Mouse (Mus musculus): Measurements from ENCODE around the gene Vmn2r91. TPM values are rescaled to one million over a fixed set of nuclear protein-coding genes. Genes with fewer than 3 reads are reported as not detected.
"Not testable (repeated sequence)": the region's sequence is repeated elsewhere in the genome, so short reads cannot be mapped to it uniquely, and the experiment has no call there.

Vmn2r91 gene
- polyA plus RNA-seq (2015; fragmentation: Nextera tagmentation; extraction: Ambion mirVana), result not detected in 2 replicates

- not testable (repeated sequence) for H3K4me1 ChIP-seq; H3K9ac ChIP-seq; H3K9me3 ChIP-seq (replicated peaks); H3K4me2 ChIP-seq (replicated peaks); H3K27ac ChIP-seq (replicated peaks); H3K4me3 ChIP-seq (replicated peaks); ATAC-seq (ENCODE audit: insufficient number of reproducible peaks, low FRiP score, low TSS enrichment, low read depth); H3K27me3 ChIP-seq; H3K36me3 ChIP-seq
These were observed at the start of gene Vmn2r91 for GRCm38 (mm10) chr17:18084716-18085115. TSS of gene Vmn2r91 (plus strand) at chr17:18085016.

DNA sequence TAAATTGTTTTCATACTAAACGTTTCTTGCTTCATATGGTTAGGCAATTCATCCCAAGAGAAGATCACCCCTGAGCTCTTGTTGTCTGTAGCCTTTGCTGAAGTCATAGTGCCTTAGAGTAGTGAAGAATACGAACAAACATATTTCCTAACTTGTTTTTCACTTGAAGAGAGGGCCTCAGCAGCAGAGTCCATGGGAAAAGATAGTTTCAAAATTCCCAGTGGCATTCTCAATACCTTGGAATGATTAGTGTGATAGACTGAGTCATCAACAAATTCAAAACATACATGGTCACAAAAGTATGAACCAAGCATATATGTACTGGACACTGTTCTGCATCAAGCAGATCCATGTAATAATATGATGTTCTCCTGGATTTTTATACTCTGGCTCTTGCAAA is 35.7 kb upstream of the Vmn2r91 start, which contains the start of gene Vmn2r124:
Gene Vmn2r124, plus strand, starts transcription at position 301 of the 400 bp plus-strand sequence.
- Histone ChIP-seq H3K9me3 (replicated peaks) (no peaks in the 10 kb centered on the region), H3K27ac (replicated peaks) (no peak within 1 kb of the TSS), H3K9ac (no peak within 1 kb of the TSS), H3K27me3 (no peaks in the 10 kb centered on the region), H3K4me2 (replicated peaks) (no peak within 1 kb of the TSS), H3K4me3 (replicated peaks) (no peak within 1 kb of the TSS), H3K36me3 (no peaks in the 10 kb centered on the region), H3K4me1 (no peaks in the 10 kb centered on the region)
- 45% methylated on average over 2 of the region's 2 CpGs for WGBS
- ATAC-seq (ENCODE audit: insufficient number of reproducible peaks, low FRiP score, low TSS enrichment, low read depth), result no peak

GRCm38 (mm10) chr17:18095626-18096025 is 10.8 kb downstream of the Vmn2r91 start:
- 45% methylated on average over 1 of the region's 1 CpGs for WGBS
- ATAC-seq (ENCODE audit: insufficient number of reproducible peaks, low FRiP score, low TSS enrichment, low read depth), result not testable (repeated sequence)

DNA sequence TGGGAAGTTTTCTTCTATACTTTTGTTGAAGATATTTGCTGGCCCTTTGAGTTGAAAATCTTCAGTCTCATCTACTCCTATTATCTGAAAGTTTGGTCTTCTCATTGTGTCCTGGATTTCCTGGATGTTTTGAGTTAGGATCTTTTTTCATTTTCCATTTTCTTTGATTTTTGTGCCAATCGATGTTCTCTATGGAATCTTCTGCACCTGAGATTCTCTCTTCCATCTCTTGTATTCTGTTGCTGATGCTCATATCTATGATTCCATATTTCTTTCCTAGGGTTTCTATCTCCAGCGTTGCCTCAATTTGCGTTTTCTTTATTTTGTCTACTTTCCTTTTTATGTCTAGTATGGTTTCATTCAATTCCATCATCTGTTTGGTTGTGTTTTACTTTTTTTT is 17.4 kb downstream of the Vmn2r91 start:
- not testable (repeated sequence) for H3K9me3 ChIP-seq (replicated peaks); H3K4me3 ChIP-seq (replicated peaks); H3K4me1 ChIP-seq; H3K27ac ChIP-seq (replicated peaks); ATAC-seq (ENCODE audit: insufficient number of reproducible peaks, low FRiP score, low TSS enrichment, low read depth); H3K36me3 ChIP-seq; H3K27me3 ChIP-seq; H3K9ac ChIP-seq; H3K4me2 ChIP-seq (replicated peaks)
- 84% methylated on average over 3 of the region's 3 CpGs for WGBS

More at GRCm38 (mm10) chr17:18095626-18096025, 10.8 kb downstream of the Vmn2r91 start:
- not testable (repeated sequence) for H3K4me1 ChIP-seq; H3K9ac ChIP-seq; H3K36me3 ChIP-seq; H3K4me2 ChIP-seq (replicated peaks); H3K27me3 ChIP-seq; H3K9me3 ChIP-seq (replicated peaks); H3K27ac ChIP-seq (replicated peaks); H3K4me3 ChIP-seq (replicated peaks)

- H3K4me3 ChIP-seq (replicated peaks); H3K4me1 ChIP-seq; H3K36me3 ChIP-seq; ATAC-seq (ENCODE audit: insufficient number of reproducible peaks, low FRiP score, low TSS enrichment, low read depth); H3K9ac ChIP-seq; H3K4me2 ChIP-seq (replicated peaks); H3K27ac ChIP-seq (replicated peaks); H3K9me3 ChIP-seq (replicated peaks); H3K27me3 ChIP-seq: not testable (repeated sequence)
- WGBS, result 51% methylated on average over 1 of the region's 1 CpGs
These were observed 66.8 kb downstream of the Vmn2r91 start, which contains the start of gene Vmn2r92 for GRCm38 (mm10) chr17:18151587-18151986. TSS of gene Vmn2r92 (plus strand) at chr17:18151887.

DNA sequence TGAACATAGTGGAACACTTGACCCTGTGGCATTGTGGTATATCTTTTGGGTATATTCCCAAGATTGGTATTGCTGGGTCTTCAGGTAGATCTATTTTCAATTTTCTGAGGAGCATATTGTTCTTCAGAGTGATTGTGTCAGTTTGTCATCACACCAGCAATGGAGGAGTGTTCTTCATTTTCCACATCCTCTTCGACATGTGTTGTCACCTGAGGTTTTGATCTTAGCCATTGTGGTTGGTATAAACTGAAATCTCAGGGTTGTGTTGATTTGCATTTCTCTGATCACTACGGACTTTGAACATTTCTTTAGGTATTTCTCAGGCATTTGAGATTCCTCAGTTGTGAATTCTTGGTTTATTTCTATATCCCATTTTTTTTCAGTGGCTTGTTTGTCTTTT is 76.4 kb downstream of the Vmn2r91 start:
- WGBS, result 60% methylated on average over 2 of the region's 2 CpGs
- H3K27me3 ChIP-seq; H3K4me1 ChIP-seq; H3K36me3 ChIP-seq; H3K4me2 ChIP-seq (replicated peaks); H3K27ac ChIP-seq (replicated peaks); H3K9me3 ChIP-seq (replicated peaks); ATAC-seq (ENCODE audit: insufficient number of reproducible peaks, low FRiP score, low TSS enrichment, low read depth); H3K9ac ChIP-seq; H3K4me3 ChIP-seq (replicated peaks): not testable (repeated sequence)

Other genes starting within 250 kb of the Vmn2r91 start
- 1.4 and 1.5 TPM in 2 replicates for gene Has1, start 229.8 kb upstream of the Vmn2r91 start, polyA plus RNA-seq (2015; fragmentation: Nextera tagmentation; extraction: Ambion mirVana)
- 0.20 and 0.83 TPM in 2 replicates for gene Fpr1, start 201.1 kb upstream of the Vmn2r91 start, polyA plus RNA-seq (2015; fragmentation: Nextera tagmentation; extraction: Ambion mirVana)
- 0.68 and 0.77 TPM in 2 replicates for gene Fpr2, start 197.2 kb upstream of the Vmn2r91 start, polyA plus RNA-seq (2015; fragmentation: Nextera tagmentation; extraction: Ambion mirVana)
- gene Fpr3, start 197.2 kb upstream of the Vmn2r91 start, polyA plus RNA-seq (2015; fragmentation: Nextera tagmentation; extraction: Ambion mirVana), result not detected in 2 replicates
- not detected in 2 replicates for gene Fpr-rs4, start 63.3 kb upstream of the Vmn2r91 start, polyA plus RNA-seq (2015; fragmentation: Nextera tagmentation; extraction: Ambion mirVana)
- 0.03 TPM in 1 of 2 replicates, not detected in the other for gene Vmn2r124, start 35.6 kb upstream of the Vmn2r91 start, polyA plus RNA-seq (2015; fragmentation: Nextera tagmentation; extraction: Ambion mirVana)
- gene Vmn2r92, start 66.9 kb downstream of the Vmn2r91 start, polyA plus RNA-seq (2015; fragmentation: Nextera tagmentation; extraction: Ambion mirVana), result not detected in 2 replicates
- not detected in 2 replicates for gene Vmn2r94, start 192.7 kb downstream of the Vmn2r91 start, polyA plus RNA-seq (2015; fragmentation: Nextera tagmentation; extraction: Ambion mirVana)
- not detected in 2 replicates for gene Vmn2r93, start 213.1 kb downstream of the Vmn2r91 start, polyA plus RNA-seq (2015; fragmentation: Nextera tagmentation; extraction: Ambion mirVana)